Mouse (Mus musculus): ENCODE data around the gene Prkcb. TPM values are rescaled to one million over a fixed set of nuclear protein-coding genes. Genes with fewer than 3 reads are reported as not detected.

Prkcb gene
- polyA plus RNA-seq, 1 experiment from 2014 or later, result 8.7 TPM

DNA sequence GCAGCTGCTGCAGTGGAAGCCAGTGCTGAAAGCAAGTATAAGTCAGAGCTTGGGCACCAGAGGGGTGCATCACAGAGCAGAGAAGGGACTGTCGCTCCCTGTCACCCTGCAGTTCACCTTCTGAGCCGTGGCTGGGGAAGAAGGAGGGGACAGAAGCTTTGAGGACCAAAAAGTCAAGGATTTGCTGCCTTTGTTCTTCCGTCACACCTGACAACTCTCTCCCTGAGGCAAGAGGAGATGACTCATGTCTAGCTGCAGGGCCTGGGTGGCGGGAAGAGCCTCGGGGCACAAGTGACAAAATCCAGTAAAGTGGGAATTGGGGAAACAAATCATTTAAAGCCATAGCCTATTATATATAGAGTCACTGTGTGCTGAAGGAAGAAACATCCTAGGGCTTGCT, 209.9 kb downstream of the Prkcb start:
- H3K4me3 ChIP-seq (replicated peaks), result no peak overlapping the region
- no peak overlapping the region for H3K27ac ChIP-seq (replicated peaks)
- 31% methylated on average over 5 of the region's 5 CpGs for WGBS
- ATAC-seq (ENCODE audit: insufficient number of reproducible peaks, low FRiP score, low TSS enrichment, low read depth), result no peak
- no peak overlapping the region for H3K9ac ChIP-seq
- H3K9me3 ChIP-seq (replicated peaks), result no peaks in the 10 kb centered on the region
- H3K4me2 ChIP-seq (replicated peaks), result no peak overlapping the region
- no peaks in the 10 kb centered on the region for H3K4me1 ChIP-seq
- H3K27me3 ChIP-seq, result no peaks in the 10 kb centered on the region
- no peaks in the 10 kb centered on the region for H3K36me3 ChIP-seq

DNA sequence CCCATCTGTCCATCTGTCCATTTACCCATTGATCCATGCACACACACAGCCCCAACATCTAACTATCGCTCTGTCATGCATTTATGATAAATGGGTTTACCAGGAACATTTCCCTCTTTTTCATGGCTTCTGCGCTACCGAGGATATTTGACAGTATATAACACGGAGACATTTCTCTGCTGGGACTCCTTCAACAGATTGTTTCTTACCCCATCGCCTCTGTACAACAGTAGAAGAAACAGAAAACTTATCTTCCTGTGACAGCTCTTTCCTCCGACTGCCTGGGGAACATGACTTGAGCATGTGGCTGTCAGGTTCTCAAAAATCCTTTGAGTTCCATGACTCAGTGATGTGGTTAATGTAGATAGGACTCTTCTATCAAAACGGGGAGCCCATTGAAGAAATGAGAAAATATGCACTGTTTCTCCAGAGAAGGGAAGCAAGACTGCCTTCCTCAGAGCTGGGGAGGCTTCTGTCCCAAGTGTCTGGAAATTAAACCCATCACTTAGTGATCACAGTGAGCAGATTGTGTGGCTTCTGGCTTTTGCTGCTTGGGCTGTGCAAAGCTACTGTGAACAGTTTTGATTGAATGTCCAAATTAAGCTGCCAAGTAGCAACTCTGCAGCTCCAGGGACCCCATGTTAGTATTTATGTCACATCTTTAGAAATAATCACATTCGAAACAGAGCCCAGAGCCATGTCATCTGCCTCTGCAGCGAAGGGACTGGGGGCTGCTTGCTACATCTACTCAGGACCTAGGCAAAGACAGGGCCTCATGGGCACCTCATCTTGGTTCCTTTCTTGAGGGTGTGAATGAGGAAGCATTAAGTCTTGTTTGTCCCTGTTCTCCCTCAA, 211.4 kb downstream of the Prkcb start:
- Histone ChIP-seq H3K36me3 (no peaks in the 10 kb centered on the region), H3K4me1 (no peaks in the 10 kb centered on the region), H3K27ac (replicated peaks) (no peak overlapping the region), H3K4me2 (replicated peaks) (no peak overlapping the region), H3K9me3 (replicated peaks) (no peaks in the 10 kb centered on the region), H3K27me3 (no peaks in the 10 kb centered on the region), H3K9ac (no peak overlapping the region), H3K4me3 (replicated peaks) (no peak overlapping the region)
- ATAC-seq (ENCODE audit: insufficient number of reproducible peaks, low FRiP score, low TSS enrichment, low read depth), result no peak
- WGBS, result 79% methylated on average over 9 of the region's 9 CpGs

DNA sequence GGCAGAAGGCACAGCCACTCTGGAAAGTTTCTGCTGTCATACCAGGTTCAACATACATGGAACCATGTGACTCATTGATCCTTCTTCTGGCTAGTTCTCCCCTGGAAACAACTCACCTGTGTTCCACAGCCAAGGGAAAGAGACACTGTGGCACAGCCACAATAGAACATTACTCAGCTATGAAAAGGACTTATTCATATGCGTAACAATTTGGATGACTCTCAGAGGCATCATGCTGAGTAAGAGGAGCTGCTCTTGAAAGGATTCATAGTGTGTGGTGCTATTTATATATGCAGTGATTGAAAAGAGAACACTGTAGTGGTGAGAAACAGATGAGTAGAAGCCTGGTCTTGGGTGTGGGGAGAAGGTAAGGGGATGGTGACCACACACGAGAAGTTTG, 217.9 kb downstream of the Prkcb start:
- no peak overlapping the region for H3K27ac ChIP-seq (replicated peaks)
- H3K27me3 ChIP-seq, result no peaks in the 10 kb centered on the region
- WGBS, result 89% methylated on average over 2 of the region's 2 CpGs

GRCm38 (mm10) chr7:122509903-122510302, 221.4 kb downstream of the Prkcb start:
- no peak for ATAC-seq (ENCODE audit: insufficient number of reproducible peaks, low FRiP score, low TSS enrichment, low read depth)
- 47% methylated on average over 7 of the region's 7 CpGs for WGBS
- no peaks in the 10 kb centered on the region for H3K9me3 ChIP-seq (replicated peaks)
- H3K27me3 ChIP-seq, result no peaks in the 10 kb centered on the region
- no peaks in the 10 kb centered on the region for H3K36me3 ChIP-seq
- no peak overlapping the region for H3K9ac ChIP-seq
- no peak overlapping the region for H3K4me3 ChIP-seq (replicated peaks)
- H3K27ac ChIP-seq (replicated peaks), result no peak overlapping the region
- no peaks in the 10 kb centered on the region for H3K4me1 ChIP-seq
- H3K4me2 ChIP-seq (replicated peaks), result no peak overlapping the region

More for the DNA sequence above, 217.9 kb downstream of the Prkcb start:
- no peaks in the 10 kb centered on the region for H3K4me1 ChIP-seq
- H3K9ac ChIP-seq, result no peak overlapping the region
- no peak for ATAC-seq (ENCODE audit: insufficient number of reproducible peaks, low FRiP score, low TSS enrichment, low read depth)
- no peak overlapping the region for H3K4me2 ChIP-seq (replicated peaks)
- H3K9me3 ChIP-seq (replicated peaks), result no peaks in the 10 kb centered on the region
- no peaks in the 10 kb centered on the region for H3K36me3 ChIP-seq
- H3K4me3 ChIP-seq (replicated peaks), result no peak overlapping the region

DNA sequence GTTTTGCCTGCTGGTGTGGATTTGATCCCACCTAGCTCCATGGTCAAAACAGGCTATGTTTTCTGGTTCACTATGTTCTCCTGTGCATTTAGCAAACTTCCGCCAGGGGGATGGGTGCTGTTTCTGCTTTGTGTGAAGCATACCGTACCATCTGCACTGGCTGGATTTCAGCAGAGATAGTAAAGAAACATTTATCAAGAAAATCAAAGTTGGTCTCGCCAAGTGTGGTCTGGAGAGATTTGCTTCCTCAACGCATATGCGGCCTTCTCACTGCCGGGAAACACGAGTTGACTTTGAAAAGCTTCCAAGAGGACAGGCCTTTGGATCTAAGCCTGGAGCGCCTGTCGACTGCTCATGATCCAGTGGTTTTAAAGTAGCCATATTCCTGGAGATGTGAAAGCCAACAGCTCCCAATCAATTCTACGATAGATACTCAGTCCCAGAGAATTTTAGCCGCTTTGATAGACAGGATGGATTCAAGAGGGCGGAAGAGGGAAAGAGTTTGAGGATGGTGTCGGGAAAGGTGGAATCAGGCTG, 223.9 kb downstream of the Prkcb start:
- Histone ChIP-seq H3K36me3 (no peaks in the 10 kb centered on the region), H3K9me3 (replicated peaks) (no peaks in the 10 kb centered on the region), H3K27me3 (no peaks in the 10 kb centered on the region), H3K4me2 (replicated peaks) (no peak overlapping the region), H3K9ac (no peak overlapping the region), H3K4me3 (replicated peaks) (no peak overlapping the region), H3K4me1 (no peaks in the 10 kb centered on the region), H3K27ac (replicated peaks) (no peak overlapping the region)
- WGBS, result 72% methylated on average over 13 of the region's 13 CpGs
- no peak for ATAC-seq (ENCODE audit: insufficient number of reproducible peaks, low FRiP score, low TSS enrichment, low read depth)

GRCm38 (mm10) chr7:122520850-122521638, 232.5 kb downstream of the Prkcb start:
- no peaks in the 10 kb centered on the region for H3K36me3 ChIP-seq
- H3K4me1 ChIP-seq, result no peaks in the 10 kb centered on the region
- no peak overlapping the region for H3K27ac ChIP-seq (replicated peaks)
- H3K9ac ChIP-seq, result no peak overlapping the region
- H3K4me2 ChIP-seq (replicated peaks), result no peak overlapping the region
- H3K27me3 ChIP-seq, result no peaks in the 10 kb centered on the region
- H3K4me3 ChIP-seq (replicated peaks), result no peak overlapping the region
- WGBS, result 47% methylated on average over 7 of the region's 7 CpGs
- H3K9me3 ChIP-seq (replicated peaks), result no peaks in the 10 kb centered on the region
- no peak for ATAC-seq (ENCODE audit: insufficient number of reproducible peaks, low FRiP score, low TSS enrichment, low read depth)

DNA sequence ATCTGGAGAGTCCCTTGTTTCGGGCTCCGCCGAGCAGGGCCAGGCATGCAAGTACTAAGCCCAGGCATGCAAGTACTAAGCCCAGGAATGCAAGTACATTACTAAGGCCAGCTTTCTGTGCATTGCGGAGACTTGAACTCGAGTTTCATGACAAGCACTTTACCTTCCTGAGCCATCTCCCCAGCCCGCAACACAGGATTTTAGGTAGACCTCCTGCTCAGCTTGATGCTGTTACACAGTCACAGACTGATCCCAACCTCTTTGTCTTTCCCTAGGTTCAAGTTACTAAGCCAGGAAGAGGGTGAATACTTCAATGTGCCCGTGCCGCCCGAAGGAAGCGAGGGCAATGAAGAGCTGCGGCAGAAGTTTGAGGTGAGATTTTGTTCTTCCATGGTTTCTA, 239.7 kb downstream of the Prkcb start:
- WGBS, result 90% methylated on average over 11 of the region's 11 CpGs
- Histone ChIP-seq H3K9me3 (replicated peaks) (no peaks in the 10 kb centered on the region), H3K27me3 (no peaks in the 10 kb centered on the region), H3K4me3 (replicated peaks) (no peak overlapping the region), H3K9ac (no peak overlapping the region), H3K27ac (replicated peaks) (no peak overlapping the region), H3K4me1 (no peaks in the 10 kb centered on the region), H3K4me2 (replicated peaks) (no peak overlapping the region), H3K36me3 (no peaks in the 10 kb centered on the region)
- no peak for ATAC-seq (ENCODE audit: insufficient number of reproducible peaks, low FRiP score, low TSS enrichment, low read depth)

DNA sequence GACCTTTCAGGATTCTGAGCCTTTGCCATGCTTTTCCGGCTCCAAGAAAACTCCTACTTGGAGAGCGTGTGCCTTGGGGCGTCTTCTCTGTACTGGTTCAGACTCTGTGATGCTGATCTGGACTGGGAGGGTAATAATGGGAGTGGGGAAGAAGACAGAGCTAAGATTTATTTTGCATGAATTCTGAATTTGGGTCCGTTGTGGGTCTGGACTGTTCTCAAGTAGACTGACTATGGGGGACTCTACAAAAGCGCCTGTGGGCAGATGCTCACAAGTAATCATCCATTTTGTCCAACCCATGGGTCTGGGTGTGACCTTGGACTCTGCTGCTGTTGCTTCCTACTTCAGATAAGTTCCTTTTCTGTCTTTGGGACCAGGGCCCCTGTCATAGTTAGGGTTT, 240.1 kb downstream of the Prkcb start:
- Histone ChIP-seq H3K4me1 (no peaks in the 10 kb centered on the region), H3K9ac (no peak overlapping the region), H3K27ac (replicated peaks) (no peak overlapping the region), H3K9me3 (replicated peaks) (no peaks in the 10 kb centered on the region), H3K4me3 (replicated peaks) (no peak overlapping the region), H3K4me2 (replicated peaks) (no peak overlapping the region), H3K27me3 (no peaks in the 10 kb centered on the region), H3K36me3 (no peaks in the 10 kb centered on the region)
- no peak for ATAC-seq (ENCODE audit: insufficient number of reproducible peaks, low FRiP score, low TSS enrichment, low read depth)
- 89% methylated on average over 5 of the region's 5 CpGs for WGBS

DNA sequence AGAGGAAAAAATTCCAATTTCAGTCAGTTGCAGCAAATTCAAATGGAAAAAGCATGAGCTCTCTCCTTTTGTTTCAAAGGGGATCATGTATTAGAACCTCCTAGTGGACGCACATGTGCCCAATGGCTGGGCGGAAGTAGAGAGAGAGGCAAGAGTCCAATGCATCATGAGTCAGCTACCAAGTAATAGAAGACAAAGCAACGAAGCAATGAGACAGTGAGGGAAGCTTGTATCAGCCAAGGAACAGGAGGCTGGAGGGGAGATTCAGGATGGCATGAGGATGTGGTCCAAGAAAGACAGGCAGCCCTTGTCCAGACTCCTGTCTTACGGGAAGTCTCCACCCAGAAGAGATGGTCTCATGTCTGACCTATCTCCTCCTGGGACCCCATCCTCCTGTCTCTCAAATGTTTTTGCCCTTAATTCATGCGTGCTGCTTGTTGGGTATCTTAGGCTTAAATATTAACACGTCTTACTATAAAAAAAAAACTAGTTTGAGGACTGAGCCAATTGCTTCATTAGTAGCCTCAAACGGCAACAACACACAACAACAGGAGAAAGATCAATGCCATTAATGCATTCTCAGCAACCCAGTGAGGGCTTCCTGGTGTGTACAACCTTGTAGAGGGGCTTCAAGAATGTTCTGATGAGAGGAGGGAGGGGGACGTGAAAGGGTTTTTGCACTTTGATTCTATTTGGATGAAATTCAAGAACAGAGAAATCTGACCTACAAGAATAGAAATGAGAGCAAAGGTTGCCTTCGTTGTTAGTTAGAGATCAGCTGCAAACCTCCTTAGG, 245.2 kb downstream of the Prkcb start:
- Histone ChIP-seq H3K36me3 (no peaks in the 10 kb centered on the region), H3K27me3 (no peaks in the 10 kb centered on the region), H3K9ac (no peak overlapping the region), H3K9me3 (replicated peaks) (no peaks in the 10 kb centered on the region), H3K4me2 (replicated peaks) (no peak overlapping the region), H3K4me1 (no peaks in the 10 kb centered on the region), H3K4me3 (replicated peaks) (no peak overlapping the region), H3K27ac (replicated peaks) (no peak overlapping the region)
- ATAC-seq (ENCODE audit: insufficient number of reproducible peaks, low FRiP score, low TSS enrichment, low read depth), result no peak
- WGBS, result 87% methylated on average over 9 of the region's 9 CpGs

DNA sequence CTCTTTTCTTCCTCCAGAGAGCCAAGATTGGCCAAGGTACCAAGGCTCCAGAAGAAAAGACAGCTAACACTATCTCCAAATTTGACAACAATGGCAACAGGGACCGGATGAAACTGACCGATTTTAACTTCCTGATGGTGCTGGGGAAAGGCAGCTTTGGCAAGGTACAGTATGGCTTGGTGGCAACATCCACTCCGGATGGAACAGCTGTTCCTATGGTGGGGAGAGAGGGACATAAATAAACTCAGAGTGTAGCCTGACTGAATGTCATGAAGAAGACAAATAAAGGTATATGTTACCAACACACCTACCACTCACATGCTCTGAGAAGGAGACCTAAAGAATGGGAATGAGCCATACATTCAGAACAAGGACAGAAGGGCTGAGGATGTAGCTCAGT, 256.1 kb downstream of the Prkcb start:
- ATAC-seq (ENCODE audit: insufficient number of reproducible peaks, low FRiP score, low TSS enrichment, low read depth), result no peak
- no peak overlapping the region for H3K4me2 ChIP-seq (replicated peaks)
- no peak overlapping the region for H3K4me3 ChIP-seq (replicated peaks)
- H3K27ac ChIP-seq (replicated peaks), result no peak overlapping the region
- H3K4me1 ChIP-seq, result no peaks in the 10 kb centered on the region
- H3K9me3 ChIP-seq (replicated peaks), result no peaks in the 10 kb centered on the region
- 86% methylated on average over 3 of the region's 3 CpGs for WGBS
- no peaks in the 10 kb centered on the region for H3K36me3 ChIP-seq
- no peaks in the 10 kb centered on the region for H3K27me3 ChIP-seq
- no peak overlapping the region for H3K9ac ChIP-seq

DNA sequence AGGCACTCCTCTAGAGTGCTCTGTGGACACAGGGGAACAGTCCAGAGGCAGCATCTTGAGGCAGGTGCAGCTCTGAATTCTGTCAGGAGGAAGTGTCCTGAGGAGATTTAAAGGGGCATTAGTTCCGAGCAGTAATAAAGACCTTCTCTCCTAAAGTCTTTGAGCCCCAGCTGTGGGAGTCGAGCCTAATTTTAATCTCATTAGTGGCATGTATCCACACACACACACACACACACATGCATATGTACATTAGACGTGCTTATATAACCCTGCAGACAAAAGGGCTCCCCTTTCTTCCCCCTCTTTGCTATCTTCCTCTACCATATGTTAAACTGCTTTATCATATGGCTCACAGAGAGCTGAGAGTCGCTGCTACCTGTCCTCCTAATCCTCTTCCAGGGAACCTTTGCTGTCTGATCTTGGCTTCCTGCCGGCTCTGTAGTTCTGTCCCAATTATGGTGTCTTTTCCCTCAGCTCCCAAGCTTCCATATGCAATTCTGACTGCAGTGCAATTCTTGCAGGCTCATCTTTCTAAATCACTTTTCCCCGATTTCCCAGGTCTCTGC, 268.1 kb downstream of the Prkcb start:
- Histone ChIP-seq H3K4me1 (peaks cover 6% of the 10 kb centered on the region; the same call in 1 of the 2 replicates), H3K27ac (replicated peaks) (no peak overlapping the region), H3K27me3 (no peaks in the 10 kb centered on the region), H3K4me2 (replicated peaks) (no peak overlapping the region), H3K9ac (no peak overlapping the region), H3K9me3 (replicated peaks) (no peaks in the 10 kb centered on the region), H3K36me3 (no peaks in the 10 kb centered on the region), H3K4me3 (replicated peaks) (no peak overlapping the region)
- no peak for ATAC-seq (ENCODE audit: insufficient number of reproducible peaks, low FRiP score, low TSS enrichment, low read depth)
- WGBS, result 37% methylated on average over 6 of the region's 6 CpGs

Measured in embryonic facial prominence, embryonic 15.5 days (tissue).